Mouse (Mus musculus) hindbrain, embryonic 11.5 days (tissue): ENCODE results near the gene Cc2d2b. TPM values are rescaled to one million over a fixed set of nuclear protein-coding genes. Genes with fewer than 3 reads are reported as not detected.

Source experiments
- ATAC-seq: fragments of 200-750 bp; cut with Nextera tagmentation; 2 replicates; pipeline ENCODE4 v1.8.0; 2017; ENCODE audit warnings: mild to moderate bottlenecking, moderate TSS enrichment, moderate library complexity; ENCODE audit not compliant: low FRiP score
- DNase-seq: peaks from one replicate; pipeline ENCODE4 v3.0.0-alpha.2; 2015; ENCODE audit warnings: low spot score
- H3K27ac ChIP-seq: fragments of 300-500 bp; sonication (generic); 2 replicates; pipeline ENCODE4 v1.5.1; 2014; ENCODE audit warnings: mild to moderate bottlenecking, low read depth, low read length
- H3K27me3 ChIP-seq: fragments of 300-500 bp; sonication (generic); 2 replicates; pipeline ENCODE4 v1.6.1; 2014; ENCODE audit warnings: mild to moderate bottlenecking, low read length, moderate library complexity, mixed read lengths; ENCODE audit not compliant: control insufficient read depth, insufficient read depth
- H3K36me3 ChIP-seq: fragments of 300-500 bp; sonication (generic); 2 replicates; pipeline ENCODE4 v1.6.1; 2014; ENCODE audit warnings: mild to moderate bottlenecking, low read length, moderate library complexity, mixed read lengths; ENCODE audit not compliant: control insufficient read depth, insufficient read depth
- H3K4me1 ChIP-seq: fragments of 300-500 bp; sonication (generic); replicated peaks from 2 replicates; pipeline ENCODE4 v1.6.1; 2014; ENCODE audit warnings: low read length, mixed read lengths; ENCODE audit not compliant: control insufficient read depth, insufficient read depth
- H3K4me2 ChIP-seq: fragments of 300-500 bp; sonication (generic); replicated peaks from 2 replicates; pipeline ENCODE4 v1.6.1; 2014; ENCODE audit warnings: mild to moderate bottlenecking, low read depth, low read length
- H3K4me3 ChIP-seq: fragments of 300-500 bp; sonication (generic); 2 replicates; pipeline ENCODE4 v1.5.1; 2014; ENCODE audit warnings: low read depth, low read length
- H3K9ac ChIP-seq: fragments of 300-500 bp; sonication (generic); 2 replicates; pipeline ENCODE4 v1.6.1; 2014; ENCODE audit warnings: low read depth, low read length
- H3K9me3 ChIP-seq: fragments of 300-500 bp; sonication (generic); 2 replicates; pipeline ENCODE4 v1.6.1; 2016; ENCODE audit warnings: low read length; ENCODE audit not compliant: control insufficient read depth
- WGBS: fragments of 180-500 bp; shearing (Covaris S2); extraction: QIAGEN DNeasy Blood & Tissue Kit; methylation state at CpG from one replicate; pipeline ENCODE4 v1.1.7; 2014; 5-methylcytosine and 5-hydroxymethylcytosine counted together
- polyA plus RNA-seq: library from polyadenylated mRNA; unstranded; fragments of >200 nt; fragmentation: Nextera tagmentation; extraction: Ambion mirVana; gene quantifications from 2 replicates; pipeline ENCODE4 v1.2.1, GENCODE M21; 2014

Gene Cc2d2b
- polyA plus RNA-seq, 1 experiment from 2014 or later, result 0.20 TPM

- Histone ChIP-seq H3K27ac (no peak overlapping the region), H3K9me3 (no peaks in the 10 kb centered on the region), H3K36me3 (no peaks in the 10 kb centered on the region), H3K27me3 (no peaks in the 10 kb centered on the region), H3K4me3 (no peak overlapping the region), H3K4me1 (no peaks in the 10 kb centered on the region), H3K4me2 (no peak overlapping the region), H3K9ac (no peak overlapping the region)
- ATAC-seq (no peak), DNase-seq (no peak)
- 63% methylated on average over 7 of the region's 7 CpGs for WGBS
Measured at GRCm38 (mm10) chr19:40769341-40769770, 20.8 kb downstream of the Cc2d2b start.

- Histone ChIP-seq H3K27ac (no peak overlapping the region), H3K4me3 (no peak overlapping the region), H3K4me2 (no peak overlapping the region), H3K4me1 (no peaks in the 10 kb centered on the region), H3K9me3 (no peaks in the 10 kb centered on the region), H3K36me3 (no peaks in the 10 kb centered on the region), H3K9ac (no peak overlapping the region), H3K27me3 (no peaks in the 10 kb centered on the region)
- no peak for ATAC-seq
- no peak for DNase-seq
- 81% methylated on average over 12 of the region's 15 CpGs for WGBS
Measured at GRCm38 (mm10) chr19:40788004-40788714, 39.6 kb downstream of the Cc2d2b start.

DNA sequence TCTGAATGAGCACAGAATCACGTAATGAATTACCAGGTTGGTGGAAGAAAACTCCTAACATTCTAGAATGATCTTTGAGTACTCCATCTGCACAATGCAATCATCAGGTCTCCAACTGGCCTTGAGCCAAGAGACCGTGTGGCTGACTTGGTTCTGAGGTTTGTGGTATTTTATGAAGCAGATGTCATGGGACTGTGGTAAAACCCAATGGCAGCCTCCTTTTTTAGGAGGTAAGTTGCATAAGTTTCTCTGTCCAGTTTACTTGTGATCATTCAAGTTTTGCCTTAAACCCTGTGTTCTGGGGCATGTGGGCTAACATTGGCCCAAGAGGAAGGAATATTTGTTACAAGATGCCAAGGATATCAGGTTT, 40.1 kb downstream of the Cc2d2b start:
- H3K4me1 ChIP-seq, result no peaks in the 10 kb centered on the region
- ATAC-seq (no peak), DNase-seq (no peak)
- H3K36me3 ChIP-seq, result no peaks in the 10 kb centered on the region
- no peak overlapping the region for H3K4me3 ChIP-seq
- WGBS, result 86% methylated on average over 2 of the region's 2 CpGs
- no peaks in the 10 kb centered on the region for H3K9me3 ChIP-seq
- no peaks in the 10 kb centered on the region for H3K27me3 ChIP-seq
- no peak overlapping the region for H3K27ac ChIP-seq
- H3K4me2 ChIP-seq, result no peak overlapping the region
- H3K9ac ChIP-seq, result no peak overlapping the region

DNA sequence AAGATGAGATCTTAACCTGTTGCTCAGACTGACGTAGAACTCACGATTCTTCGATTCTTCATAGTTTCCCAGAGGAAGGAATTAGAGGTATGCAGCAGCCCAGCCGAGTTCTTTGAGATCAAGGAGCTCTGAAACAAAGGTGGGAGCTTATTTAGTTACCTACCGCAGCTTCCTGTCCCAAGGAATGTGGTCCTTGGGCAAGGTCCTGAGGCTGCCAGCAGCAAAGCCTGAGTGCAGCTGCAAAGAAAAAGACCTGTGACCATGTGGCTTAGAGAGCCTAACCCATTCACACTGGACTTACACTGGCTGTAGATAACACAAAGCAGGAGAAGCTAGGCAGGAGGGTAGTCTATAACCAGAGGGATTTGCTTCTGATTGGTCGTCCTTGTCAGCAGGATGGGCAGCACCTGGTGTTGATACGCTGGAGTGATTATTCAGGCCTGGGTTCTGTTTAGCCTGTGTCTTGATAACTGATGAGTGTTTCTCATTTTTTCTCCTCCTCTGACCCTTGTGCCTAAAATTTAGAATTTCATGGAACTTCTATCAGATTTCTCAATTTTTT, 56.7 kb downstream of the Cc2d2b start:
- H3K9me3 ChIP-seq, result no peaks in the 10 kb centered on the region
- ATAC-seq, result no peak
- H3K4me2 ChIP-seq, result no peak overlapping the region
- H3K4me1 ChIP-seq, result no peaks in the 10 kb centered on the region
- no peaks in the 10 kb centered on the region for H3K27me3 ChIP-seq
- H3K4me3 ChIP-seq, result no peak overlapping the region
- 38% methylated on average over 7 of the region's 7 CpGs for WGBS
- H3K36me3 ChIP-seq, result no peaks in the 10 kb centered on the region
- H3K27ac ChIP-seq, result no peak overlapping the region
- H3K9ac ChIP-seq, result no peak overlapping the region
- no peak for DNase-seq

- no peaks in the 10 kb centered on the region for H3K4me1 ChIP-seq
- H3K4me3 ChIP-seq, result no peak overlapping the region
- no peaks in the 10 kb centered on the region for H3K36me3 ChIP-seq
- no peak overlapping the region for H3K27ac ChIP-seq
- H3K9me3 ChIP-seq, result no peaks in the 10 kb centered on the region
- DNase-seq, result no peak
- 74% methylated on average over 7 of the region's 7 CpGs for WGBS
- no peak for ATAC-seq
- H3K4me2 ChIP-seq, result no peak overlapping the region
- no peaks in the 10 kb centered on the region for H3K27me3 ChIP-seq
- H3K9ac ChIP-seq, result no peak overlapping the region
Measured at GRCm38 (mm10) chr19:40809858-40810257, 61.3 kb downstream of the Cc2d2b start.

- Histone ChIP-seq H3K4me2 (no peak overlapping the region), H3K27ac (no peak overlapping the region), H3K36me3 (no peaks in the 10 kb centered on the region), H3K27me3 (no peaks in the 10 kb centered on the region), H3K4me3 (no peak overlapping the region), H3K4me1 (no peaks in the 10 kb centered on the region), H3K9ac (no peak overlapping the region), H3K9me3 (no peaks in the 10 kb centered on the region)
- 79% methylated on average over 4 of the region's 4 CpGs for WGBS
- DNase-seq (no peak), ATAC-seq (no peak)
Measured at GRCm38 (mm10) chr19:40811840-40812239, 63.3 kb downstream of the Cc2d2b start.

GRCm38 (mm10) chr19:40812778-40813177, 64.2 kb downstream of the Cc2d2b start:
- H3K4me2 ChIP-seq, result no peak overlapping the region
- 83% methylated on average over 3 of the region's 3 CpGs for WGBS

GRCm38 (mm10) chr19:40813385-40813784, 64.8 kb downstream of the Cc2d2b start:
- H3K4me1 ChIP-seq, result no peaks in the 10 kb centered on the region
- WGBS, result 89% methylated on average over 14 of the region's 14 CpGs

More at GRCm38 (mm10) chr19:40812778-40813177, 64.2 kb downstream of the Cc2d2b start:
- Histone ChIP-seq H3K36me3 (no peaks in the 10 kb centered on the region), H3K4me1 (no peaks in the 10 kb centered on the region), H3K9me3 (no peaks in the 10 kb centered on the region), H3K9ac (no peak overlapping the region), H3K4me3 (no peak overlapping the region), H3K27me3 (no peaks in the 10 kb centered on the region), H3K27ac (no peak overlapping the region)
- ATAC-seq (no peak), DNase-seq (no peak)

GRCm38 (mm10) chr19:40815645-40816183, 67.2 kb downstream of the Cc2d2b start:
- Histone ChIP-seq H3K27ac (no peak overlapping the region), H3K27me3 (no peaks in the 10 kb centered on the region), H3K4me1 (no peaks in the 10 kb centered on the region), H3K9me3 (no peaks in the 10 kb centered on the region), H3K4me2 (no peak overlapping the region), H3K4me3 (no peak overlapping the region), H3K36me3 (no peaks in the 10 kb centered on the region), H3K9ac (no peak overlapping the region)
- no peak for ATAC-seq
- no peak for DNase-seq
- 91% methylated on average over 7 of the region's 7 CpGs for WGBS

More at GRCm38 (mm10) chr19:40813385-40813784, 64.8 kb downstream of the Cc2d2b start:
- no peak overlapping the region for H3K9ac ChIP-seq
- H3K4me3 ChIP-seq, result no peak overlapping the region
- no peaks in the 10 kb centered on the region for H3K9me3 ChIP-seq
- H3K27me3 ChIP-seq, result no peaks in the 10 kb centered on the region
- ATAC-seq, result no peak
- DNase-seq, result no peak
- H3K4me2 ChIP-seq, result no peak overlapping the region
- no peak overlapping the region for H3K27ac ChIP-seq
- no peaks in the 10 kb centered on the region for H3K36me3 ChIP-seq
